Mouse (Mus musculus) right cerebral cortex, adult 2 months (tissue): ENCODE data around the gene Galnt10.

Experiments used
- DNase-seq, 2 experiments: peaks; one replicate each; pipeline ENCODE4 v3.0.0; 2021 to 2022; ENCODE audit warnings: low spot score in 2 of 2

The Galnt10 gene

GRCm38 (mm10) chr11:57688179-57688929, 43.1 kb downstream of the Galnt10 start:
- no peak for DNase-seq

DNA sequence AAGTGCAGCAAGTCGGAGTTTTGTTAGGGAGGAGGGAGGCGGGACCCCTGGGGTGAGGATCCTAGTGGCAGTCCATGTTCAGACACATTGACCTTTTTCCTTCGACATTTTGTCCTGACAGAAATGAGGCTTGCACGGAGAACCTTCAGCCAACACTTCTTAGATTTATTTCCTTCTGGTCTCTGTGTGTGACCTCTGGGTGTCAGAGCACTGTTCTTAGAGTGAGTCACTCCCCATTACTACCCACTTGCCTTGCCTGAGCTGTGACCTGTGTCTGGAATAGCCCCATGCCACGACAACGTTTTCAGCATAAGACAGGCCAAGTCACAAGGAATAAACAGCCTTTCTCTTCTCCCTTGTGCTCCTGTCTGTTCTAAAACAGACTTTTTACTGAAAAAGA, 44.6 kb downstream of the Galnt10 start:
- no peak for DNase-seq

DNA sequence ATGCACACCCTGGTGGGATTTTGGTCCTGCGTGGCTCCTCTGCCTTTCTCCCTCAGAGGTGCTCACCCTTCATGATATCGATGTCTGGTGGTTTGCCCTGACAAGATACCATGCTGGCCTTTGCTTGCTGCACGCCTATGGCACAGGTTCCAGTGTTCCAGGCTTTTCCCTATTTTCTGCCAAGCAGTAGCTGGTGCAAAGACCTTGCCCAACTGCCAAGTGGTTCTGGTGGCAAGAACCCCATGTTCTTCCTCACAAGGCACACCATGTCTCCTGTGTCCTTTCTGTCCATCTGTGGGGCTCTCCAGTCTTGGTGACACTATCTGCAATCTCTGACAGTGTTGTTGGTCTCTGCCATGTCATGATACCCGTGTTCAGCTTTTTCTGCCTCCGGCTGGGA, 45.6 kb downstream of the Galnt10 start:
- no peak for DNase-seq

GRCm38 (mm10) chr11:57691939-57692338, 46.7 kb downstream of the Galnt10 start:
- DNase-seq: no peak

- DNase-seq: no peak
Measured at GRCm38 (mm10) chr11:57692726-57693125, 47.5 kb downstream of the Galnt10 start.

GRCm38 (mm10) chr11:57694486-57694885, 49.2 kb downstream of the Galnt10 start:
- DNase-seq: no peak

- peak; percentile 22 to 34 for DNase-seq
Measured at GRCm38 (mm10) chr11:57696207-57696676, 51.0 kb downstream of the Galnt10 start.

- DNase-seq: no peak
Measured at GRCm38 (mm10) chr11:57696807-57697251, 51.6 kb downstream of the Galnt10 start.

DNA sequence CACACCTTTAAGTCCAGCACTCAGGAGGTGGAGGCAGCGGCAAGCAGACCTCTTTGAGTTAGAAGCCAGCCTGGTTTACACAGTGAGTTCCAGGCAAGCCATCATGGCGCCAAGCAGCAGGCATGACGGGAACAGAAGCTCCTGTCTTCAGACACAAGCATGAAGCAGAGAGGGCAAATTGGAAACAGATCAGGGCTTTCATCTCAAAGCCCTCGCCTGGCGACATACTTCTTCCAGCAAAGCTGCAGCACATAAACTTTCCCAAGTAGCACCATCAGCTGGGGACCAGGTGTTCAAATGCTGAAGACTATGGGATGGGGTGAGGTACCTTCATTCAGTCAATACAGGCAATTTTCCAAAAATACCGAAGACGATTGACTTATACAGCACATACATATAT, 54.9 kb downstream of the Galnt10 start:
- no peak for DNase-seq

- DNase-seq: no peak
Measured at GRCm38 (mm10) chr11:57701193-57701925, 56.1 kb downstream of the Galnt10 start.

- DNase-seq: no peak
Measured at GRCm38 (mm10) chr11:57701956-57702355, 56.7 kb downstream of the Galnt10 start.

GRCm38 (mm10) chr11:57706620-57707019, 61.4 kb downstream of the Galnt10 start:
- DNase-seq: no peak

GRCm38 (mm10) chr11:57707114-57707798, 62.0 kb downstream of the Galnt10 start:
- DNase-seq: no peak

GRCm38 (mm10) chr11:57708174-57709154, 63.2 kb downstream of the Galnt10 start:
- DNase-seq: no peak

GRCm38 (mm10) chr11:57713960-57714359, 68.7 kb downstream of the Galnt10 start:
- no peak for DNase-seq

- DNase-seq: no peak
Measured at GRCm38 (mm10) chr11:57716721-57717120, 71.5 kb downstream of the Galnt10 start.

DNA sequence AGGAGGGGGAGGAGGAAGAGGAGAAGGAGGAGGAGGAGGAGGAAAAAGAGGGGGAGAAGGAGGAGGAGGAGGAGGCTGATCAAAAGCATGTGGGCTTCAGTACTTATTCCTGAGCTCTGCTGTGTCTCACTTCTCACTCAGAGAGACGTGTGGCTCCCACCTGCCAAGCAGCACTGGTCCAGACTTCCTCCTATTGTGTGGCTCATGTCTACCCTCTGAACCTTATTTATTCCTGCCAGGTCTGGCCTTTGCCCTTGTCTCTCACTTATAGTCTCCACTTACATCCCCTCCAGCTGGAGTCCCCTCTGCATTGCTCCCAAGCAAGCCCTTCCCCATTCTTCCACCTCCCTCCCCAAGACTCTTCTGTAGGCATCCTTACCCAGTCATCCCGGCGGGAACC, 72.2 kb downstream of the Galnt10 start:
- no peak for DNase-seq

DNA sequence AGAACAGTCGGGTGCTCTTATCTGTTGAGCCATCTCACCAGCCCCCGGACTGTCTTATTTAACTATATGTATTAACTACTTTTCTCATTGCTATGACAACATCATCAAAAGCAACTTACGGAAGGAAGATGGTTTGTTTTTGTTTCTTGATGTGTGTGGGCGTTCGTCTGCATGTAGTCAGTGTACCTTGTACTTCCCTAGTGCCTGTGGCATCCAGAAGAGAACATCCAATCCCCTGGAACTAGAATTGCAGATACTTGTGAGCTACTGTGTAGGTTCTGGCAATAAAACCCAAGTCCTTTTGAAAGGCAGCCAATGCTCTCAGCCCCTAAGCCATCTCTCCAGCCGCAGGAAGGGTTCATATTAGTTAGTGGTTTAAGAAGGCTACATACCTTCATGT, 72.8 kb downstream of the Galnt10 start:
- no peak for DNase-seq

GRCm38 (mm10) chr11:57719631-57720030, 74.4 kb downstream of the Galnt10 start:
- no peak for DNase-seq

GRCm38 (mm10) chr11:57720076-57720475, 74.8 kb downstream of the Galnt10 start:
- no peak for DNase-seq

DNA sequence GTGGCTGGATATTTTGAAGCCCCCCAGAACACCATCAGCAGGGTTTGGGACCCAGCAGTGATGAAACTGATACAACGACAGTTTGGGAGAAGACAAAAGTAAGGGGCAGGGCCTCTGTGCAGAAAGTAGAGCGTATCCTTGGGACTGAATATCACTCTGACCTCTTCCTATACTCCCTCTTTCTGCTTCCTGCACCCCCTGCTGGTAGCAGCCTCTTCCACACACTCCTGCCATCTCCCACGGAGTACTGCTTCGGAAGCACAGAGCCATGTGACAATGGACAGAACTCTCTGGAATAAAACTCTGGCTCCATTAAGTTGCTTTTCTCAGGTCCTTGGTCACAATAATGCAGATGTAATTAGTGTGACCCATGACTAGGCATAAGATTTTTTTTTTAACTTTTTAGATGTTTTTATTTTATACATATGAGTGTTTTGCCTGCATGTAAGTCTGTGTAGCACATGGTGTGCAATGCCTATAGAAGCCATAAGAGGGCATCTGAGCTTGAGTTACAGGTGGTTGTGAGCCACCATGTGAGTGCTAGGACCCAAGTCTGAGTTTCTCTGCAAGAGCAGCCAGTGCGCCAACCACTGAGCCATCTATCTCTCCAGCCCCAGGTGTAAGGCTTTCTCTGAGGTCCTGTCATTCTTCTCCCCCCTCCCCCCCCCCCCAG, 79.7 kb downstream of the Galnt10 start:
- DNase-seq: no peak
